Mouse (Mus musculus) ES-Bruce4 (cell line): Measurements from ENCODE around the gene Ifit1bl2. TPM values are rescaled to one million over a fixed set of nuclear protein-coding genes. Genes with fewer than 3 reads are reported as not detected.

ENCODE experiments used
- H3K27ac ChIP-seq: 2 replicates; pipeline ENCODE4 v1.5.1; 2012; ENCODE audit warnings: low read length, inconsistent platforms; ENCODE audit not compliant: insufficient read depth
- H3K27me3 ChIP-seq: 2 replicates; pipeline ENCODE4 v1.6.1; 2012; ENCODE audit warnings: mild to moderate bottlenecking, low read length, inconsistent platforms; ENCODE audit not compliant: control insufficient read depth, poor library complexity, insufficient read depth, severe bottlenecking
- H3K36me3 ChIP-seq: 2 replicates; pipeline ENCODE4 v1.6.1; 2012; ENCODE audit warnings: inconsistent platforms, mild to moderate bottlenecking, low read length, moderate library complexity; ENCODE audit not compliant: control insufficient read depth, poor library complexity, insufficient read depth, severe bottlenecking
- H3K4me1 ChIP-seq: one replicate; pipeline ENCODE4 v1.8.1; 2011; ENCODE audit warnings: low read length; ENCODE audit not compliant: control insufficient read depth, insufficient read depth
- H3K4me3 ChIP-seq: 2 replicates; pipeline ENCODE4 v1.5.1; 2011; ENCODE audit warnings: low read depth, mild to moderate bottlenecking, low read length
- H3K9ac ChIP-seq: 2 replicates; pipeline ENCODE4 v1.6.1; 2012; ENCODE audit warnings: low read depth, mild to moderate bottlenecking, inconsistent platforms; ENCODE audit not compliant: poor library complexity, severe bottlenecking
- H3K9me3 ChIP-seq: replicated peaks from 2 replicates; pipeline ENCODE4 v1.6.1; 2012; ENCODE audit warnings: mild to moderate bottlenecking, low read length, inconsistent platforms; ENCODE audit not compliant: control insufficient read depth, poor library complexity, insufficient read depth, severe bottlenecking
- CTCF ChIP-seq: IDR thresholded peaks from one replicate; pipeline ENCODE4 v1.8.1; 2011; ENCODE audit warnings: low read depth, low read length
- EP300 ChIP-seq: IDR thresholded peaks from 2 replicates; pipeline ENCODE4 v1.6.1; 2011; ENCODE audit warnings: low read depth, low read length; ENCODE audit not compliant: insufficient read depth
- POLR2A ChIP-seq: IDR thresholded peaks from one replicate; pipeline ENCODE4 v1.8.1; 2011; ENCODE audit warnings: low read length; ENCODE audit not compliant: insufficient read depth
- polyA plus RNA-seq: library from polyadenylated mRNA; stranded (reverse); fragments of >200 nt; gene quantifications from 2 replicates; pipeline ENCODE4 v1.2.4, GENCODE M21; 2011; ENCODE audit warnings: low read depth; ENCODE audit not compliant: missing spikeins, insufficient read depth, insufficient read length

Ifit1bl2 gene
- not detected in 2 replicates for polyA plus RNA-seq

DNA sequence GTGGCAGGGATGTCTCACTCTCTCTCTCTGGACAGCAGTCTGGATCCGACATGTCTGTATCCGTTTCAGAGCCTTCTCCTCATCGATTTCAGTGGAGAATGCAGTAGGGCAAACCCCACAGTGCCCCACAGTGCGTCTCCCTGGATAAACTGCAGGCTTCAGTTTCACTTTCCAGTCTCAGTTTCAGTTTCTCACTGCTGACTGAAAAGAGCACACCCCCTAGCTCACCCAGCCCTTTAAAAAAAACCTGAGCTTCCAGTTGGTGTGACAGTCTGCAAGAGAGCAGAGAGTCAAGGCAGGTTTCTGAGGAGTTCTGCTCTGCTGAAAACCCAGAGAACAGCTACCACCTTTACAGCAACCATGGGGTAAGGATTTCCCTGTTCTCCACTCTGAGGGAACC lies at the start of gene Ifit1bl2, which contains the start of gene Ifit1:
Gene Ifit1bl2, minus strand, starts transcription at position 121 of the 400 bp plus-strand sequence.
Gene Ifit1, plus strand, starts transcription at position 249 of the 400 bp plus-strand sequence.
- Histone ChIP-seq H3K9ac (no peak within 1 kb of the TSS), H3K4me1 (no peaks in the 10 kb centered on the region)

GRCm38 (mm10) chr19:34685530-34685929 lies 45.0 kb upstream of the Ifit1bl2 start:
- H3K4me3 ChIP-seq = no peak overlapping the region
- H3K27ac ChIP-seq = no peak overlapping the region
- no peaks in the 10 kb centered on the region for H3K9me3 ChIP-seq
- H3K36me3 ChIP-seq = no peaks in the 10 kb centered on the region
- no peaks in the 10 kb centered on the region for H3K4me1 ChIP-seq
- TF ChIP-seq CTCF (no peak), EP300 (no peak), POLR2A (no peak)
- H3K9ac ChIP-seq = no peak overlapping the region
- no peaks in the 10 kb centered on the region for H3K27me3 ChIP-seq

More for the DNA sequence above, at the start of gene Ifit1bl2, which contains the start of gene Ifit1:
- H3K36me3 ChIP-seq = no peaks in the 10 kb centered on the region
- H3K27me3 ChIP-seq = no peaks in the 10 kb centered on the region
- H3K4me3 ChIP-seq = no peak within 1 kb of the TSS
- H3K9me3 ChIP-seq = no peaks in the 10 kb centered on the region
- TF ChIP-seq CTCF (no peak), EP300 (no peak), POLR2A (no peak)
- H3K27ac ChIP-seq = no peak within 1 kb of the TSS

DNA sequence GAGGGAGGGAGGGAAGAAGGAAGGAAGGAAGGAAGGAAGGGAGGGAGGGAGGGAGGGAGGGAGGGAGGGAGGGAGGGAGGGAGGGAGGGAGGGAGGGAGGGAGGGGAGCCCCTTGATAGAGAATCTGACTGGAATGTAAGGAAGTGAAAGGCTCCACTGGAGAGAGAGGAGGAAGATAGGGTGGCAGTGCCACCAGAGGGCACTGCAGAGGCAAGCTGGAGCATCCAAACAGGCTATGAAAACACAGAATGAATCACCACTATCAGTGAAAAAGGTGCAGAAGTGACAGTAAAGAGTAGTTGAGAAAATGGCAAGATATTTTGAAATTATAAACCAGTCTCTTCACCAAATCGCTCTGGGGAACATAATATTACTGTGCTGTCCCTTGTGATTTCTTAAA lies 44.3 kb upstream of the Ifit1bl2 start:
- TF ChIP-seq POLR2A = no peak
- TF ChIP-seq CTCF = peak; percentile 63
- no peak for TF ChIP-seq EP300
- Histone ChIP-seq H3K36me3 (no peaks in the 10 kb centered on the region), H3K9me3 (no peaks in the 10 kb centered on the region), H3K27ac (no peak overlapping the region), H3K9ac (no peak overlapping the region), H3K4me3 (no peak overlapping the region), H3K4me1 (no peaks in the 10 kb centered on the region), H3K27me3 (no peaks in the 10 kb centered on the region)

DNA sequence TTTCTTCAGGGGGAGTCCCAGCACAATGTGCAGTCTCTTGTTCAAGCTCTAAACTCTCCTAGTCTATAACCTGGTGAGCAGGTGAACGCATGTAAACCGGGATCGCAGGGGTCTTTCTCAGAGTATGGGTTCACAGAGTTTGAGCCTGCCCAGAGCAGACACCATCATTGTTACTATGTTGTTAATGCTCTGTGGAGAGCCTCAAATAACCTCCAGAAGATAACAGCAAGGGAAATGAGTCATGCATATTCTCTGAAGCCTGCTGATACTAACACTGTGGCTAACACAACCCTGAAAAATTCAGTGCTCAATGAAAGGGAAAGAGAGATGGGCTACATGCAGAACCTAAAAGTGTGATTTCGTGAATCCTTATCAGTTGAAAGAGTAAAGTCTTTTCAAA lies 37.9 kb upstream of the Ifit1bl2 start:
- no peak for TF ChIP-seq POLR2A
- no peak for TF ChIP-seq EP300
- TF ChIP-seq CTCF = no peak
- H3K27me3 ChIP-seq = no peaks in the 10 kb centered on the region; the same call in 1 of the 2 replicates
- no peaks in the 10 kb centered on the region for H3K9me3 ChIP-seq
- no peak overlapping the region for H3K9ac ChIP-seq
- no peaks in the 10 kb centered on the region for H3K4me1 ChIP-seq
- H3K27ac ChIP-seq = no peak overlapping the region
- H3K36me3 ChIP-seq = no peaks in the 10 kb centered on the region
- no peak overlapping the region for H3K4me3 ChIP-seq

DNA sequence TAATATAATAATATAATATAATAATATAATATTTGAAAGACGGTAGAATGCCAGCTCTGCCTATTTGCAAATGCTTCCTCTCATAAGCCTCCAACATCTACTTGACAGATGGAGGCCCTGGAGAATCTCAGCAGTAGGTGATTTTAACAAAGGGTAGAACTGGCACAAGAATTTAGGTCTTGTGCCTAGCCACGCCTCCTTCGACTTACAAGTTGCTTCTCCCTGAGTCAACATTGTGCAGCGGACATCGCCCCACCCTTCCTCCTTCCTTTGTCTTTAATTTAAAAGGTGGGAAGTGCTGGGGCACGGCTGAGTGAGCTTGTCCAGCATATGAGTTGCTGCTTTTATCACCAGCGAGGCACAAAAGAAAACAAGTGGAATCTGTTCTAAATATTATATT lies 32.9 kb upstream of the Ifit1bl2 start:
- no peak overlapping the region for H3K9ac ChIP-seq
- TF ChIP-seq EP300 = peak; percentile 77; the same call in 1 of the 2 replicates
- TF ChIP-seq CTCF = no peak
- H3K36me3 ChIP-seq = no peaks in the 10 kb centered on the region
- no peaks in the 10 kb centered on the region; the same call in 1 of the 2 replicates for H3K27me3 ChIP-seq
- H3K27ac ChIP-seq = no peak overlapping the region
- no peak overlapping the region for H3K4me3 ChIP-seq
- H3K4me1 ChIP-seq = no peaks in the 10 kb centered on the region
- H3K9me3 ChIP-seq = no peaks in the 10 kb centered on the region

DNA sequence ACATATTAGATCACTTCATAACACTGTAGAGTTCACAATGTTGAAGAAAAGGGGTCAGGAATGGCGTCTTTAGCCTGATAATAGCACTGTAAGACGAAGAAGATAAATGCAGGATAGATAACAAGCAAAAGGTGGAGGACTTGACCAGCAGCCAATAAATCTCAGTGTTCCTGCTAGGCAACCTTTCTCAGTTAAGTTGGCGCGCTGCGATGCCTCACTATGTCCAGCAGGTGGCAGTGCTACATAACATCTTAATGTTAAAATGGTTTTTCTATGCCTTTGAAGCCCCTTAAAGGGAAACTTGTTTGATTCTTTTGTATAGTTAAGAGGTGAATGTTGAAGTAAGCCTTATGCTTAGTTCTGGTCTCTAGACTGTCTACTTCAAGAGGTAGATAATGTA lies 25.6 kb upstream of the Ifit1bl2 start:
- no peak overlapping the region for H3K27ac ChIP-seq
- H3K9ac ChIP-seq = no peak overlapping the region
- H3K36me3 ChIP-seq = no peaks in the 10 kb centered on the region
- no peaks in the 10 kb centered on the region for H3K4me1 ChIP-seq
- TF ChIP-seq CTCF = peak; percentile 81
- TF ChIP-seq EP300 = 0 out of 2 replicates have a peak, but pooled peaks have one; percentile 29
- TF ChIP-seq POLR2A = no peak
- H3K27me3 ChIP-seq = no peaks in the 10 kb centered on the region
- H3K4me3 ChIP-seq = no peak overlapping the region
- H3K9me3 ChIP-seq = no peaks in the 10 kb centered on the region
